Mouse (Mus musculus): Measurements from ENCODE around the gene Sh3glb2. TPM values are rescaled to one million over a fixed set of nuclear protein-coding genes. Genes with fewer than 3 reads are reported as not detected.

Sh3glb2 gene
- total RNA-seq, 2 experiments from 2014 or later: 62.0 to 69.5 TPM

Small RNA genes lying within 50 kb of the gene (microRNA-seq; reads per million reads assigned to microRNA genes)
- gene Gm47292: 0 to 0.35 reads per million in 2 experiments

Other genes with a start within 250 kb of the Sh3glb2 start
- 10 to 100 TPM; 25.7 to 26.7 TPM for gene Zer1, start 234.8 kb downstream of the Sh3glb2 start, total RNA-seq (2021)
- gene Tbc1d13, start 225.6 kb downstream of the Sh3glb2 start, total RNA-seq (2021): 10 to 100 TPM; 19.7 to 24.1 TPM
- 10 to 100 TPM; 59.1 to 60.2 TPM for gene Endog, start 187.8 kb downstream of the Sh3glb2 start, total RNA-seq (2021)
- gene Spout1, start 180.9 kb downstream of the Sh3glb2 start, total RNA-seq (2021): 1 to 10 TPM; 7.0 to 7.1 TPM
- gene Kyat1, start 153.5 kb downstream of the Sh3glb2 start, total RNA-seq (2021): 10 to 100 TPM; 44.5 to 44.6 TPM
- gene Lrrc8a, start 121.6 kb downstream of the Sh3glb2 start, total RNA-seq (2021): 10 to 100 TPM; 72.1 to 91.7 TPM
- gene Gm28035, start 118.8 kb downstream of the Sh3glb2 start, total RNA-seq (2021): 1 to 10 TPM; 1.3 to 2.7 TPM
- gene Phyhd1, start 93.1 kb downstream of the Sh3glb2 start, total RNA-seq (2021): 10 to 100 TPM; 26.3 to 29.3 TPM
- gene Gm28038, start 78.3 kb downstream of the Sh3glb2 start, total RNA-seq (2021): not detected
- gene Dolk, start 73.0 kb downstream of the Sh3glb2 start, total RNA-seq (2021): 10 to 100 TPM; 25.9 to 28.6 TPM
- 10 to 100 TPM; 25.1 to 26.6 TPM for gene Nup188, start 72.9 kb downstream of the Sh3glb2 start, total RNA-seq (2021)
- 10 to 100 TPM; 70.5 to 78.0 TPM for gene Miga2, start 4.9 kb upstream of the Sh3glb2 start, total RNA-seq (2021)
- gene Dolpp1, start 32.9 kb upstream of the Sh3glb2 start, total RNA-seq (2021): 10 to 100 TPM; 11.6 to 14.7 TPM
- 100 to 1,000 TPM; 448 to 485 TPM for gene Crat, start 56.5 kb upstream of the Sh3glb2 start, total RNA-seq (2021)
- 100 to 1,000 TPM; 125 to 133 TPM for gene Ptpa, start 56.7 kb upstream of the Sh3glb2 start, total RNA-seq (2021)
- 10 to 100 TPM in 1 of 2 experiments, 1 to 10 TPM in 1; 9.5 to 12.2 TPM for gene Ier5l, start 114.9 kb upstream of the Sh3glb2 start, total RNA-seq (2021)
- 1 to 10 TPM; 1.9 to 3.1 TPM for gene Cstad, start 235.7 kb upstream of the Sh3glb2 start, total RNA-seq (2021)

Measured in heart, postnatal 10 days (tissue).